ENCODE assay signal across 29 mouse cellular contexts in the genomic region with DNA sequence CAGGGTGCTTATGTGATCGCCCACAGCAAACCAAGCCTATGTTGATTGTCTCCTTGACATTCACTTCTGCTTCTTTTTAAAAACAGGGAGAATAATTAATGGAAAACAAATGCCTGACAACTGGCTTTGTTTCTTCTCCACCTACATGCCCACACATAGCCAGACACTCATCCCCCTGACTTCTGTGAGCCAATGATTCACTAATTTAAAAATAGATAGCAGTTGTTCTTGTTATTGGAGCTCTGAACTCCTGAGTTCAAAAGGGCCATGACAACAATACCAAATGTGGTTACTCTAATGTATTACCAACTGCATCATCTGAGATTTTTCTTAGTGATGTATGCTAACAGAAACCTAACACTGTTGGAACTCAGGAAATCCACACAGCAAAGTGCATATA. TPM values are rescaled to one million over a fixed set of nuclear protein-coding genes. Genes with fewer than 3 reads are reported as not detected.
DNase-seq lines count a peak whose midpoint lies in the region; ATAC-seq and TF ChIP-seq lines count a peak whose summit lies in the region.
"Had no signal": no experiment of that assay in that cellular context is flagged by ENCODE, and none has a peak within 500 bp of the region (broad histone marks: within the 10 kb centered on the region; RNA-seq: fewer than 3 reads in every experiment).

No protein-coding gene starts in this region.

- H3K4me3 ChIP-seq in layer of hippocampus, adult 2 months, result no peak overlapping the region
- no peak overlapping the region for H3K4me3 ChIP-seq in C2C12 (ENCODE audit: insufficient read depth, poor library complexity, severe bottlenecking)
- no peak overlapping the region for H3K4me3 ChIP-seq in embryonic fibroblast, embryonic 13.5 days (ENCODE audit: insufficient read depth, low read length)
- no peak overlapping the region for H3K4me3 ChIP-seq in lung, adult 2 months (replicated peaks; ENCODE audit: extremely low read depth, low read depth, low read length)
- H3K4me3 ChIP-seq in liver, embryonic 11.5 days (ENCODE audit: low read depth, low read length), result no peak overlapping the region
- H3K4me3 ChIP-seq: embryonic facial prominence, embryonic 10.5 days; embryonic facial prominence, embryonic 13.5 days; forebrain, embryonic 10.5 days; forebrain, embryonic 13.5 days; heart, adult 2 months; heart, embryonic 10.5 days; heart, embryonic 13.5 days; hindbrain, embryonic 12.5 days; hindbrain, embryonic 15.5 days had no signal

- TF ChIP-seq POLR2A in embryonic fibroblast, embryonic 13.5 days (IDR thresholded peaks at IDR 0.05; ENCODE audit: low read depth, low read length), result no peak
- no peak for TF ChIP-seq POLR2A in lung, adult 2 months (IDR thresholded peaks at IDR 0.05; ENCODE audit: borderline replicate concordance, extremely low read depth, low read depth, low read length)

- H3K4me2 ChIP-seq in liver, embryonic 11.5 days, result no peak overlapping the region
- H3K4me2 ChIP-seq: embryonic facial prominence, embryonic 13.5 days; forebrain, embryonic 13.5 days; heart, embryonic 13.5 days; hindbrain, embryonic 12.5 days; hindbrain, embryonic 15.5 days had no signal

- H3K27me3 ChIP-seq in C2C12 (ENCODE audit: control insufficient read depth, insufficient read depth, insufficient read length), result no peaks in the 10 kb centered on the region
- H3K27me3 ChIP-seq in liver, embryonic 11.5 days (replicated peaks; ENCODE audit: control insufficient read depth, insufficient read depth, low read length), result no peaks in the 10 kb centered on the region
- H3K27me3 ChIP-seq: embryonic facial prominence, embryonic 13.5 days; forebrain, embryonic 13.5 days; heart, embryonic 13.5 days; hindbrain, embryonic 12.5 days; hindbrain, embryonic 15.5 days had no signal

- H3K79me2 ChIP-seq in C2C12 (ENCODE audit: control insufficient read depth, insufficient read depth), result no peaks in the 10 kb centered on the region

- H3K9ac ChIP-seq in liver, embryonic 11.5 days (ENCODE audit: low read depth, low read length), result no peak overlapping the region
- H3K9ac ChIP-seq: embryonic facial prominence, embryonic 13.5 days; forebrain, embryonic 13.5 days; heart, embryonic 13.5 days; hindbrain, embryonic 12.5 days; hindbrain, embryonic 15.5 days had no signal

- peak overlapping the region; percentile 52; the same call in 1 of the 2 replicates for H3K27ac ChIP-seq in layer of hippocampus, adult 2 months
- peak overlapping the region; percentile 47; the same call in 1 of the 2 replicates for H3K27ac ChIP-seq in embryonic fibroblast, embryonic 13.5 days (ENCODE audit: insufficient read depth, low read length)
- H3K27ac ChIP-seq in liver, embryonic 11.5 days (ENCODE audit: low read depth, low read length), result no peak overlapping the region
- H3K27ac ChIP-seq: embryonic facial prominence, embryonic 10.5 days; embryonic facial prominence, embryonic 13.5 days; forebrain, embryonic 10.5 days; forebrain, embryonic 13.5 days; heart, adult 2 months; heart, embryonic 10.5 days; heart, embryonic 13.5 days; hindbrain, embryonic 12.5 days; hindbrain, embryonic 15.5 days had no signal

- H3ac ChIP-seq in C2C12 (ENCODE audit: control insufficient read depth, insufficient read length, low read depth), result no peak overlapping the region

- no peaks in the 10 kb centered on the region for H3K36me3 ChIP-seq in C2C12 (ENCODE audit: control insufficient read depth, insufficient read depth)
- no peaks in the 10 kb centered on the region for H3K36me3 ChIP-seq in liver, embryonic 11.5 days (ENCODE audit: control insufficient read depth, insufficient read depth, low read length)
- H3K36me3 ChIP-seq: embryonic facial prominence, embryonic 10.5 days; embryonic facial prominence, embryonic 13.5 days; forebrain, embryonic 10.5 days; heart, embryonic 10.5 days; heart, embryonic 13.5 days; hindbrain, embryonic 12.5 days; hindbrain, embryonic 15.5 days had no signal

- DNase-seq in layer of hippocampus, adult 2 months (ENCODE audit: low spot score in 2 of 2), result peak in 1 of 2 experiments; percentile 29
- no peak for DNase-seq in layer of hippocampus, postnatal 25 days (ENCODE audit: extremely low spot score in 1 of 2, low spot score in 1 of 2)
- DNase-seq in adipocyte (ENCODE audit: low spot score), result no peak
- no peak for DNase-seq in lung, adult 2 months
- DNase-seq in liver, embryonic 11.5 days (ENCODE audit: low spot score), result no peak
- DNase-seq: adrenal gland, adult 2 months; adrenal gland, postnatal 14 days; cerebellum, adult 11-12 months; cerebellum, adult 8-10 months; cerebellum, postnatal 10 days; cerebellum, postnatal 36 days; embryo, embryonic 11 days; gastrocnemius, postnatal 14 days; heart, adult 2 months; heart, postnatal 14 days had no signal

- no peak for TF ChIP-seq CTCF in layer of hippocampus, adult 2 months (conservative IDR thresholded peaks at IDR 0.05)
- no peak for TF ChIP-seq CTCF in C2C12 (IDR thresholded peaks at IDR 0.05; ENCODE audit: control insufficient read depth, insufficient read depth, insufficient read length)
- TF ChIP-seq CTCF in embryonic fibroblast, embryonic 13.5 days (IDR thresholded peaks at IDR 0.05; ENCODE audit: borderline replicate concordance, insufficient read depth, low read length), result no peak
- no peak for TF ChIP-seq CTCF in lung, adult 2 months (IDR thresholded peaks at IDR 0.05; ENCODE audit: insufficient read depth, low read length)

- no peak for ATAC-seq in liver, embryonic 11.5 days (replicated peaks; ENCODE audit: low FRiP score)
- ATAC-seq: forebrain, embryonic 13.5 days; forebrain, embryonic 16.5 days; Patski had no signal

- H3K4me1 ChIP-seq in embryonic fibroblast, embryonic 13.5 days (ENCODE audit: control insufficient read depth, insufficient read depth, low read length), result peaks cover 9% of the 10 kb centered on the region
- H3K4me1 ChIP-seq in lung, adult 2 months (ENCODE audit: control insufficient read depth, insufficient read depth, low read length), result no peaks in the 10 kb centered on the region
- no peaks in the 10 kb centered on the region for H3K4me1 ChIP-seq in liver, embryonic 11.5 days (replicated peaks; ENCODE audit: control insufficient read depth, insufficient read depth, low read length)
- H3K4me1 ChIP-seq: embryonic facial prominence, embryonic 10.5 days; embryonic facial prominence, embryonic 13.5 days; forebrain, embryonic 10.5 days; forebrain, embryonic 13.5 days; heart, embryonic 10.5 days; hindbrain, embryonic 12.5 days; hindbrain, embryonic 15.5 days had no signal

- no peaks in the 10 kb centered on the region for H3K79me3 ChIP-seq in C2C12 (ENCODE audit: low read depth)

- 81% methylated on average over 1 of the region's 1 CpGs for WGBS in lung, adult 2 months
- 72% methylated on average over 1 of the region's 1 CpGs for WGBS in liver, embryonic 11.5 days

- no peaks in the 10 kb centered on the region for H3K9me3 ChIP-seq in liver, embryonic 11.5 days (ENCODE audit: control insufficient read depth, low read length)
- H3K9me3 ChIP-seq: embryonic facial prominence, embryonic 10.5 days; embryonic facial prominence, embryonic 13.5 days; forebrain, embryonic 10.5 days; forebrain, embryonic 13.5 days; heart, embryonic 10.5 days; heart, embryonic 13.5 days; hindbrain, embryonic 12.5 days; hindbrain, embryonic 15.5 days had no signal

TF ChIP-seq in C2C12, 6 proteins besides CTCF, POLR2A, EP300 and RAD21:
- TF ChIP-seq USF1 (IDR thresholded peaks at IDR 0.05; ENCODE audit: low read depth) (no peak), MYOD1 (IDR thresholded peaks at IDR 0.05; ENCODE audit: control insufficient read depth, insufficient read length, low read depth) (peak; percentile 56)

RNA-seq across cellular contexts. Expression of gene Tmem182, which starts 49.9 kb away (rescaled TPM):
- under 1 TPM in 1 of 2 experiments, not detected in 1; 0.20 TPM for total RNA-seq in layer of hippocampus, adult 2 months (2021)
- total RNA-seq in layer of hippocampus, postnatal 25 days (2021), result under 1 TPM; 0.20 to 0.21 TPM
- polyA plus RNA-seq in C2C12 (2012; fragmentation: generic; extraction: Trizol), result 0.35 TPM
- not detected in 2 replicates for polyA plus RNA-seq in embryonic fibroblast, embryonic 13.5 days (2011; ENCODE audit: insufficient read length, low read depth, missing spikeins)
- polyA plus RNA-seq in lung, adult 2 months (2012; rRNA removed), result 0.97 and 4.9 TPM in 2 replicates
- polyA plus RNA-seq in liver, embryonic 11.5 days (2014; fragmentation: Nextera tagmentation; extraction: Ambion mirVana), result 0.22 TPM in 1 of 2 replicates, not detected in the other
- total RNA-seq: ES-E14; hematopoietic stem cell, adult 5-6 weeks had no signal
- polyA plus RNA-seq: embryonic facial prominence, embryonic 10.5 days; forebrain, embryonic 10.5 days; forebrain, embryonic 16.5 days; Patski had no signal
